Mouse (Mus musculus): ENCODE results near the gene Stk11.

Stk11 gene

DNA sequence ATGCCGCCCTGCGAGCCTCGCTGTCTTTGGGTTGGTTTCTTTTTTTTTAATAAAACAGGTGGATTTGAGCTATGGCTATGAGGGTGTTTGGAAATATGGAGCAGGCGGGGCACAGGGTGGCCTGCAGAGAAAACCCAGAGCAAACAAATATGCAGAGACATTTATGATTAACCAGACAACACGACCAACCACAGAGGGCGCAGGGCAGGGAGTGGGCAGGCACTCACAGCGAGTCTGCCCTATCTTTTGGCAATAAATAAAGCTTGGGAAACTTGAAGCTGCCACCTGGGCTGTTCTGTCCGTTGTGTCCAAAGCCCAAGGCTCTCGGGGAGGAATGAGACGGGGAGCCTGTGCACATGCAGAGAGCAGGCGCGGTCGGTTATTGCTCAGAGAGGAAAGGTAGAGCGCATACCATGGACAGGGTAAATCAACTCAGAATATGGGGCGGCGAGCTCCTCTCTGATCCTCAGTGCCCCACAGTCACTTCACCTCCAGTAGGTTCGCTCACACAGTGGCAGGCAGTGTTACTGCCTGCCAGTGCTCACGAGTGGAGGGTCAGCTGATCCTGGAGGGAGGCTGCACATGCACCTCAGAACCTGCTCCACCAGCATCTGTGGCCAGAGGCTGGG, 14.9 kb downstream of the Stk11 start:
- DNase-seq (ENCODE audit: low spot score in 2 of 2): no peak

DNA sequence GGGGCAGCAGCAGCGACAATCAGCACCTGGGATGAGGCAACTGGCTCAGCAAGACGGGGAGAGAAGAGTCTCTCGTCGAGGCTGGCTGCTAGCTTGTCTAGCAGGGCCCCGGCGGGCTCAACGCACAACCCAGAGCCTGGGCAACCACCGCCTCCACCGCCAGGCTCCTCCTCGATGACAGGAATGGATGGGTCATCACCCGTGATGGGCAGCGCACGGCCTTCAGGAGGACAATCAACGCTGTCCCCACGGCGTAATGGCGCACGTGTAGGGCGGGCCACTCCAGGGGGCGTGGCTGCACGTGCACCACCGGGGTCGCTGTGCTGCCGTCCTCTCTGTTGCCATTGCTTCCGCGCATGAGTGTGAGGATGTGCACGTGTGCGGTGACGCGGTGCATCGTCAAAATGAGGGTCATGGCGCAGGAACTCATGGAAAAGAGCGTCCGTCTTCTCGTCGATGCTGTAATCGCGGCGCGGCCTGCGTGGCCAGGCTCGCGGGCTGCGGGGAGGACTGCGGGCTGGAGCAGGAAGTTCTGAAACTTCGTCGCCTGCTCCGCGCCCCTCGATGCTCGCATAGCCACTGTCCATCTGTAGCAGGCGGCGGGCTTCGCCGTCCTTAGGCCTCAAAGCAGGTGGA, 15.8 kb downstream of the Stk11 start:
- DNase-seq (ENCODE audit: low spot score in 2 of 2): no peak

DNA sequence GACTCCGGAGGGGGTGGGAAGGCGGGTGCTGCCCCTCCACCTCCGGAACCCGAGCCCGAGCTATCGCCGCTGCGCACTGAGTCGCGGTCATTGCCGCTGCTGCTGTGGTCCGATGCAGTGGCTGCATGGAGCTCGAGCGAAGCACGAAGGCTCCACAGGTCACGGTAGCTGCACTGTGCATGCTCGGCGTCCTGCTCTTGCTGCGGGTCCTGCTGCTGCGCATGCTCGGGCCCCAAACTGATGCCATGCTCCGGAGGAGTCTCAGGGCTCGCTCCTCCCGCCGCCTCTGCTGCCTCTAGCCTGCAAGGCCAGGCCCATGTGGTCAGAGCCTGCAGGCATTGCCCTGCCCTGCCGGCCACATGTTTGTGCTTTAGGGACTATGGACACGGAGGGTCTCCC, 16.3 kb downstream of the Stk11 start:
- no peak for DNase-seq (ENCODE audit: low spot score in 2 of 2)

DNA sequence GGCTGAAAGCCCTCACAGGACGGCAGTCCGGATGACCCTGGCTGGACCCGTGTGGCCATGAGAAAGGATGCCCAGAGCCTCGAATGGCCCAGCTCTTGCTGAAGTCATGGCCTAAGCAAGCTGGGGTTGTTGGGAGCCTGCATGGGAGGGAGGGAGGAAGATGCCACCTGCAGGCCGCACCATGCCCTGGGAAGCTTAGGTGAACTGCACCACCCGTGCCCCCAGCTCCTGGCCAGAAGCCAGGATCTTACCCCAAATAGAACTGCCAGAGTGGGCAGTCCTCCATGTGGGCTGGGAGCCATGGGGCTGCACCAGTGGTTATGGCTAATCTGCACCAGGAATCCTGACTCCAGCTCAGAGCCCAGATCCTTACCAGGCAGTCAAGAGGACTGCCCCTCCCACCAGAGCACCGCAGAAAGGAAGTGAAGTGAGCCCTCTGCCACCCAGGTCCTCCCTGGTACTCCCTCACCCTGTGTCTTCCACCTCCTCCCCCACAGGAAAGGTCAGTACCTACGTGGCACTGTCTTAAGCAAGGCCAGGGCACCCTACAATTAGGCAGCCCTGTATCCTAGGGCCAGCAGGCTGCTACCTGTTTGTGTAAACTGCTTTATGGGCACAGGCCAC, 17.7 kb downstream of the Stk11 start:
- no peak for DNase-seq (ENCODE audit: low spot score in 2 of 2)

DNA sequence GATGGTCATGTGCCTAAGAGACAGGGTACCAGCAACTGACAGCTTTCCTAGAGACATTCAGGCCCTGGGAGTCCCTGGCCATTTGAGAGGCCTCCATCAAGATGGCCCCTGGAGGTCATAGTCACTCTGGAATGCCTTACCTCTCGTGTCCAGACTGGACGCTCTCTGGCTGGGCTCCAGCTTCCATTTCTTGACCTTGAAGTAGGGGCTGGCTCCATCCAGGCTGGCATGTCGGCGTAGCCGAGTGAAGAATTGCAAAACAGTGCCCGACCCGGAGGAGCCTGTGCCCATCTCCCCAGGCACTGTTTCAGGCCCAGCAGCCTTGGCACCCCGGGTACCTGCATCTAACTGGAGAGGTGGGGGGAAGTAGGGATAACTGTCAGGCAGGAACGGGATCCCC, 18.8 kb downstream of the Stk11 start:
- no peak for DNase-seq (ENCODE audit: low spot score in 2 of 2)

DNA sequence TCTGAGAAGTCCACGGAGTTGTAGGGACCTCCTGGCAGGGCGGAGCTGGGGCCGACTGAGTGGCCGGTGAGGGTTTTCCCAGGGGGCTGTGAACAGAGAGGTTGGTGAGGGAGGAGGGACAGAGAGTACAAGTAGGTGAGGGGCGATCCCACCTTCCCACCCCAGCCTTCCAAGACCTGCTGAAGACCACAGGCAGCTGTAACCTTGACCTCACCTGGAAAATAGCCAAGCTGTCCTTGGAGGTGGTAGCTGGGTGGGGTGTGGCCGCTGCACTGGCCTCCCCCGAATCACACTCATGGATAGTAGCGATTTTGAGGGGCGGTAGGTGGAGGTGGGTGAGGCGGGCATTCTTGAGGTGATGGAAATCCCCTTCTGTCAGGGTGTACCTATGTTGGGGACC, 19.6 kb downstream of the Stk11 start:
- no peak for DNase-seq (ENCODE audit: low spot score in 2 of 2)

DNA sequence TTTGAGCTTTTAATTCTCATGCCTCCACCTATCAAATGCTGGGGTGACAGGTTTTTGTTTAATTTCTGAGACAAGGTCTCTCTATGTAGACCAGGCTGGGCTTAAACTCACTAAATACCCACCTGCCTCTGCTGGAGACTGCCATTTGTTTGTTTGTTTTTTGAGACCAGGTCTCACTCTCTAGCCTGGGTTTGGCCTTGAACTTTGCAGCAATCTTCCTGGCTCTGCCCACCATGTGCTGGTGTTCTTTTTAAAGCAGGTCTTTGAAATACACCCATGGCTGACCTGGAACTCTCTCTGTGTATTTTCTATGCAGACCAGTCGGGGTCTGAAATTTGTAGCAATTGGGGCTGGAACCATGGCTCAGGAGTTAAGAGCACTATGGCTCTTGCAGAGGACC, 20.0 kb downstream of the Stk11 start:
- DNase-seq (ENCODE audit: low spot score in 2 of 2): no peak

DNA sequence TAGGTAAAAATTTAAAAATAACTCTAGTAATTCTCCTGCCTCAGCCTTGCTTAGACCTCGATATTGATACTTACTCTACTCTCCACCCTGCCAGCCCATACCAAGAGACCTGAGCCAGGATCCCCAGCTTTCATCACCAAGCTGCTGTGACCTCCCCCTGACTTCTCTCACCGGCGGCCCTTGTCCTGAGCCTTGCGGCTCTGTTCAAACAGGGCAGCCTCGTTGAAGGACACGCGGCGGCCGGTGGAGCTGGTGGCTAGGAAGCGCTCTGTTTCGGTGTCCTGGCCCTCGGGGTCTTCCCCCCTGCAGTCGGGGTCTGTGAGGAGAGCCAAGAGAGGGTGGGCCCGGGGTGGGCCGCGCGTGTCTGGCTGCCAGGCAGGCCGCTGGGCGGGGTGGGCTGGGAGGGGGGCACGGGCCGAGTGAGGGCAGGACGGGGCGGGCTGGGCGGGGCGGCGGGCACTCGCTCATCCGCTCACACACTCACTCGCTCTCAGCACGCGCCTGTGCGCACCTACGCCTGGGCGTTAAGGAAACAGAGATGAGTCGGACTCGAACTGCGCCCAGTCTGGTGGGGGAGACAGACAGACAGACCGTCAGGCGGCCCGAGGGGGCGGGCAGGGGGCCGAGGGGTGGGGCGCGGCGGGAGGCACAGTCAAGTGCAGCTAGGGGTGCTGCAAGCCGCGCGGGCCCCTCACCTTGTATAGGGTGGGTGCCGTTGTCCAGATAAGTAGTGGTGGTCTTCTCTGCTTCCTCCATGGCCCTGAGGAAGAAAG, 20.8 kb downstream of the Stk11 start:
- DNase-seq (ENCODE audit: low spot score in 2 of 2): no peak

DNA sequence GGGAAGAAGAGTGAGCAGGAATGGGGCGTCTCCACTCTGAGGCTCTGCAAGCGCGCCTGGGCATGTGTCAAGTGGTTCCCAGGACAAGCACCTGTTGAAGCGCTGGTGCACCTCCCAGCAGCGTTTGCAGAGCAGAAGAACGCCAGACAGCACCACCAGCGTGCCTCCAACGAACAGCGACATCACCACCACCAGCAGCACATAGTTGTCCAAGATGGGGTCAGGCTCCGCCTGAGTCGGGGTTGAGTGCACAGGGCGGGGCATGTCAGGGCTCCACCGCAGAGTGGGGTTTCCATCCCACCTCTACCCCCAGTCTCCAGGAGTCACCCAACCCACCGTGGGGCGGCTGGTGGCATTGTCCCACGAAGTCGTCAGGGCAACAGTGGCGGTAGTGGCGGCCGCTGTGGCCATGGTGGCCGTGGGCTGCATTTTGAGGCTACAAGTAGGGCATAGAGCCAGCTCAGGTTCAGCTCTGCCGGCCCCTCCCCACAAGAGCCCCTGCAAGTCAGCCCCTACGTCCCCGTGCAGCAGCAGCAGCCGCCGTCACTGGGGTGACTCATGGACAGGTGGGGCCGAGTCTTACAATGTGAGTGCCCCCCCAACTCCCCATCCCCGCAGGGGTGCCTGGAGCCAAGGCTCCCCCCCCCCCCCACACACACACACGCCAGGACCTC, 21.5 kb downstream of the Stk11 start:
- no peak for DNase-seq (ENCODE audit: low spot score in 2 of 2)

DNA sequence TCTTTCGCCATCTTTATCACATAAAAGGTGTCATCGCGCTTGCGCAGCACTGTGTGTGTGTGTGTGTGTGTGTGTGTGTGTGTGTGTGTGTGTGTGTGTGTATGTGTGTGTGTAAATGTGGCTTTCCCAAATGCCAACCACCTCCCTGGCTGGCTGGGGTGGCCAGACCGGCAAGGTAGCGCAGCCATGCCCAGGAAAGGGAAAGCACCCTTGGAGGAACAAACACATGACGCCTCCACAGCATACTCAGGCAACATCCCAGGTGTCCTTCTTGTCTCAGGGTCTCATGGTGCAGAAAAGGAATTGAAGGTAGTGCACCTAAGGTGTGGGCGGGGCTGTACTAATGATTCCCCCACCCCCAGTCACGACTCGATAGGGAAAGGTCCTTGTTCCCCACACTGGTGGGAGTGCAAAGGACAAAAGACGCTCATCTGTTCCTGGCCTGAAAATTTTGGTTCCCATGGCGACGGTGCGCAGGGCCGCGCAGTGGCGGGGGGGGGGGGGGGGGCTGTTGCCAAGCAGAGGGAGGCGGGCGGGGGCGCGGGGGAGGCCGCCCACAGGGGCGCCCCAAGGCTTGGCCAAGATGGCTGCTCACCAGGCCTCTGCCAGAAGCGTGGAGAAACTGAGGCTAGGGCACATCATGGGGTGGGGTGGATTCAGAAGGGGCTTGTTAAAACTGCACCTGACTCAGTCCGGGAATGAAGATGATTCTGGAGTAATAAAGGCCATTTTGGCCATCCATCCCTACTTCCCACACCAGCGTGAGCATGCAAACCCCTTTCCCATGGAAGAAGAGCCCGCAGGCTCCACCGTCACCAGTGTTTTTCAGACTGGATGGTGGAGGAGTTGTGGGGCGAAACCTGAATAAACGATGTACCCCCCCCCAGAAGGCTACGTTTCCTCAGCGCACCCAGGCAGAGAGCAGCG, 22.3 kb downstream of the Stk11 start:
- no peak for DNase-seq (ENCODE audit: low spot score in 2 of 2)

DNA sequence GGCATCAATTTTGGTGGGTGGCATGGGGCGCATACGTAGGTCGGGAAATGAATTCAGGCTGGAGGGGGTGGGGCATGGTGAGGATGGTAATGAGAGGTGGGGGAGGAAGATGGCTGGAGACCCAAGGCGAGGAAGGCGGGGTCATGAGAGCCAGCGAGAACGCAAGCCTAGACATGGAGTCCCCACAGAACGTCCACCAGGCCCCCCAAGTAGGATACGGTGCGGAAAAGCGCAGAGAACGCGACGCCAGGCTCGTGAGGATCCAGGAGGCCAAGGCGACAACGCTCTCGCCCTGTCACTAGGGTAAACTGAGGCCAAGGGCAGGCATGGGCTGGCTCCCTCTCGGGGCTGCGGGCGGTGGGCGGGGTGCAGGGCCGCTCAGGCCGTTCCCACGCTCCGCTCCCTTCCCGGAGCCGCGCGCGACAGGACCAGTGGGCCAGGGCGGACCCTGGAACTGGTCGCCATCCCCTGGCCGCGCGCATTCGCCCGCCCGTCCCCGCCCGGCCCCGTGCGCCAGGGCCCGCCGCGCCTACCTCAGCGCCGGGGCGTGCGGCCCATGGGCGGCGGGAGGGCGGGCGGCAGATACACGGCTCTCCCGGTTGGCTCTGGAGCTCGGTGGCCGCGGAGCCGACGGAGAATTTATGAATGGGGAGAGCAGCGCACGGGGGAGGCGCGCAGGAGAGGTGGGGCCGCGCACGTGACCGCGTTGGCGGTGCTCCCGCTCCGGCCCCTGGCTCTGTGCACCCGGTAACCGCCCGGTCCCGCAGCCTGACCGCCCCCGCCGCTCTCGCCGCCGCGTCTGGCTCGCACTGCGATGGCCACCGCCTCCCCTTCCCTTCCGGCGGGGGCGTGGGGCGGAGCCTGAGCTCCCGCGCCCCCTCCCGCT, 23.2 kb downstream of the Stk11 start, which contains the start of gene Atp5d:
TSS of gene Atp5d (plus strand) at position 80 of the 886 bp plus-strand sequence.
- no peak for DNase-seq (ENCODE audit: low spot score in 2 of 2)

DNA sequence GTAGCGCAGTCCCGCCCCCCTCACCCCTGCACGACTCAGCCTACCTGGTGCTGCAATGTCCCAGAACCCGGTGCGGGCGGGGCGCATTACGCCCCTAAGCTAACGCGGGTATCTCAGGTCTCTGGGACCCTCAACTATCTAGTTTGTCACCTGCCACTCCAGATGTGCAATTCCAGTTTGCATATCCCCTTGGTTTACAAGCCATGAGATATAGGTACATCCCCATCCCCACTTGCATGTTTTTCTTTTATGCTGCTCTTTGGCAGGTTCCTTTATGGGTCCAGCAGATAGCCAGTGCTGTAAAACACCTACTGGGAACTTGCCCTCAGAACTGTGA, 23.8 kb downstream of the Stk11 start:
- DNase-seq (ENCODE audit: low spot score in 2 of 2): no peak

DNA sequence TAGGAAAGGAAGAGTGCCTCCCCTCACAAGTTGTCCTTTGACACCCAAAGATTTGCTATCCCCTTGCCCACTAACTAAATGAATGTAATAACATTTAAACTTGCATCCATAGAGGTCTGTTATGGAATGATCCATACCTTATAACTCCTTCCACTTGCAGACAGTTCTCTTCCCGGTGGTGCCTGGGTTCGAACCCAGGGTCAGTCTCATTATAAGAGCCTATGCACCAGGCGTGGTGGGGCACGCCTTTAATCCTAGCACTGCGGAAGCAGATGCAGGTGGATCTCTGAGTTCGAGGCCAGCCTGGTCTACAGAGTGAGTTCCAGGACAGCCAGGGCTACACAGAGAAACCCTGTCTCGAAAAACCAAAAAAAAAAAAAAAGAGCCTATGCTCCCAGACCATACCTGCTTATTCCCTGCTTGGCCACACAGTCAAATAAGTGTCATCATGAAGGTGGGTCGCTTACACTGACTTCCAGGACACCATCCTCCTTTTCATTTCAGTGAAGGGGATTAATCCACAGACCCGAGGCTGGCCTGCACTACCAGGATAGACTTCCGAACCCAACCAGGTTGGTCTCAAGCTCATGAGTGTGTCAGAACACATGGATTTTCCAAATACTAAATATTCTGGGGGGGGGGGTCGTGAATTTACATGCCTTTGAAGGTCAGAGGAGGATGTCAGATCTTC, 24.5 kb downstream of the Stk11 start:
- no peak for DNase-seq (ENCODE audit: low spot score in 2 of 2)

DNA sequence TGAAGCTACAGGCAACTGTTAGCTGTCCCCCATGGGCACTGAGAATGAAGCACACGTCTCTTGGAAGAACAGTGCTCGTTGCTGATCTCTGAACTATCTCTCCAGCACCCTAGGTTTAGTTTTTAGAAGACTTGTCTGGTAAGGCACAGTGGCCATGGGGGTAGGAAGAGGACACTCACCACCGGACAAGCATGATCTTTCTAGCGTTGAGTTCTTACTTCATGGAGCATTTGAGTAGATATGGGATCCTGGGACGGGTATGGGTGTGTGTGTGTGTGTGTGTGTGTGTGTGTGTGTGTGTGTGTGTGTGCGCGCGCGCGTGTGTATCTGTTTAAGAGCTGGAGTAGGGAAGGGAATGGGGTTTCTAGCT, 25.0 kb downstream of the Stk11 start, which contains the start of gene Cbarp:
TSS of gene Cbarp (minus strand) at position 170 of the 370 bp plus-strand sequence.
- DNase-seq (ENCODE audit: low spot score in 2 of 2): no peak

DNA sequence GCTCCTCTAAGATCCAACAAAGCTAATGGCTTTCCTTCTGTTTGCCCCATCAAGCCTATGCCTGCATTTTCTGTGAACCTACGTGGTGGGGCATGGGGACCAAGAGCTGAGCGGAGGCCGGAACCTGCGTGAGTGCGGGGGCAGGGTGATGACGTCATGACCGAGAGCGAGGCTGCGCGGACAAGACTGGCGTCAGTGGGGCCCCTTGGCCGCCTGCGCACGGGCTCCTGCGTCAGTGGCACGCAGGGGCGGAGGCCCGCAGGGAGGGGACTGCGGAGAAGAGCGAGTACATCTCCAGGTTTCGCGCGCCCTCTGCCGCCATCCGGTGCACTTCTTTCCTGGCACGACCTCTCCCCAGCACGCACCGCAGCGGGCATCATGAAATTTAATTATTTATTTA, 25.6 kb downstream of the Stk11 start:
- peak; percentile 97 to 98 for DNase-seq (ENCODE audit: low spot score in 2 of 2)

DNA sequence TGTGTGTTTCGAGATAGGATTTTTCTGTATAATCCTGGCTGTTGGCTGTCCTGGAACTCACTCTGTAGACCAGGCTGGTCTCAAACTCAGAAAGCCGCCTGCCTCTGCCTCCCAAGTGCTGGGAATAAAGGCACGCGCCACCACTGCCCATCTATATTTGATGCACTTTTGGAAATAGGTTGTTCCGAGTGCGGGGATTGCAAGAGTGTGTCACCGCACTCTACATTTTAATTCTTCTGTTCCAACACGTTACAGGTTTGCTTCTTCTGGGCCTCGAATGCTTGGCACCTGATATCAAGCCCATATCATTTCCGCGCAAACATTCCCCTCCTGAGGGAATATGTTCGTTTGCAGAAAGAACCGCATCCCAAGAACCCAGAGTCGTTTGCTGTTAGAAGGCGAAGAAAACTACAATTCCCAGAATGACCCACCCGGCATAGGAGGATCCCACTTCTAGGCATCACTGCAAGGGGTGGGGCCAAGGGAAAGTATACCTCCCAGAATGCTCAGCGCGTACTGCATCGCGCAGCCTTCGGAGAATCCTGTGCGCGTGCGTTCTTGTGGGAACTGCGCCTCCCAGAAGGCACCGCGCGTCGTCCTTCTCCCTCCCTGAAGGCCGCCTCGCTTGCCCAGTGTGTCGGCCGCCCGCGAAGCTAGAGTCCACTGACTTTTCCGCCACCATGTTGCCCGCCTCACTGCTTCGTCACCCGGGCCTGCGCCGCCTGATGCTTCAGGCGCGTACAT, 26.4 kb downstream of the Stk11 start:
- DNase-seq (ENCODE audit: low spot score in 2 of 2): peak; percentile 93 to 96

DNA sequence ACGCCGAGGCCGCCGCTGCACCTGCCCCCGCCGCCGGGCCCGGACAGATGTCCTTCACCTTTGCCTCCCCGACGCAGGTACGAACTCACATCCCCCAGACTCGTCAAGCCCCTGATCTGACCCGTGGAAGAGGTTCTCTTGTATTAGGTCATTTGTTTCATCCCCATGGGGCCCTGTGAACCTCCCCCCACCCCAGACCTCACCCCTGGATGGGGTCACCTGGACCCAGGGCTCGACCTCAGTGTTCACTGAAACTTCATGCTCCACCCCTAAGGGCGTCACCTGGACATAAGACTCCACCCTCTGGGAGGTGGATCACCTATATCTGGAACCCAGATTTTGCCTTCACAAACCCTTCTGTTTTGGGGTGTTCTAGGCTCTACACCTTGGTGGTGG, 26.9 kb downstream of the Stk11 start:
- no peak for DNase-seq (ENCODE audit: low spot score in 2 of 2)

DNA sequence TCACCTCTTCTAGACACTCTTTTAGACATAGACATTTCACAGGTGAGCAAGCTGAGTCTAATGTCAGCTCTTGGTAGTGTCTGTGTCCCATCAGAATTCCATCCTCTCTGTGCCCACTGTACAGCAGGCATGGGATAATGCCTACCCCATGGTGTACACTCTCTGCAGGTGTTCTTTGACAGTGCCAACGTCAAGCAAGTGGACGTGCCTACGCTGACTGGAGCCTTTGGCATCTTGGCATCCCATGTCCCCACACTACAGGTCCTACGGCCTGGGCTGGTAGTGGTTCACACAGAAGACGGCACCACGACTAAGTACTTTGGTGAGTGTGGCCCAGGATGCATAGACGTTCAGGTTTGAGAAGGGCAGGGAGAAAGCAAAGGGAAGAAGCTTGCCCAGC, 28.1 kb downstream of the Stk11 start:
- no peak for DNase-seq (ENCODE audit: low spot score in 2 of 2)

DNA sequence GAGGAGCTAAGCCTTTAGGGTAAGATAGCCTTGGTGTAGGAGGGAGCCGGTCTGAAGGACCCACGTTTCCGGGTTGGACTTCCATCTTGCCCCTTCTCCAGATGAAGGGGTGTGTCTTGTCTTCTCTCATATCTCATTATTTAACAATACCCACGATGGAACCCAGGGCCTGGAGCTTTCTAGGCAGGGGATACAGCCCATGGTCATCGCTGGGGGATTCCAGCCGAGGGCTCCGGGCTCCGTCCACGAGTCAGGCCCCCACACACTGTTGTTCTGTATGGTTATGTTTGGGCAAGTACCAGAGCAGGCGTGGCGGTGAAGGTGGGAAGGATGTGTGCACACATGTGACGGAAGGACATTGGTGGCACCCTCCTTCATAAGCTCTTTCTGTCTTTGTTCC, 28.6 kb downstream of the Stk11 start:
- no peak for DNase-seq (ENCODE audit: low spot score in 2 of 2)
